Mouse (Mus musculus) gonadal fat pad, adult 2 months (tissue): ENCODE data around the gene Gm42688. TPM values are rescaled to one million over a fixed set of nuclear protein-coding genes. Genes with fewer than 3 reads are reported as not detected.

Source experiments
- DNase-seq: peaks from one replicate; pipeline ENCODE4 v3.0.0-alpha.2; 2012; ENCODE audit warnings: low read depth
- polyA plus RNA-seq: library from polyadenylated mRNA; depleted of rRNA; stranded (reverse); fragments of >200 nt; gene quantifications from 2 replicates; pipeline ENCODE4 v1.2.3, GENCODE M21; 2012

Gene Gm42688
- polyA plus RNA-seq, 1 experiment: 4.4 TPM

GRCm38 (mm10) chr6:83084477-83084876 lies 16.9 kb upstream of the Gm42688 start:
- no peak for DNase-seq

GRCm38 (mm10) chr6:83086121-83087035 lies 15.0 kb upstream of the Gm42688 start, which contains the start of gene Lbx2:
TSS of gene Lbx2 (plus strand) at chr6:83086367.
- DNase-seq: no peak

- DNase-seq: no peak
Observed at GRCm38 (mm10) chr6:83087205-83087925, 14.1 kb upstream of the Gm42688 start.

GRCm38 (mm10) chr6:83087926-83088260 lies 13.5 kb upstream of the Gm42688 start:
- no peak for DNase-seq

GRCm38 (mm10) chr6:83092416-83093127 lies 8.8 kb upstream of the Gm42688 start:
- DNase-seq: no peak

DNA sequence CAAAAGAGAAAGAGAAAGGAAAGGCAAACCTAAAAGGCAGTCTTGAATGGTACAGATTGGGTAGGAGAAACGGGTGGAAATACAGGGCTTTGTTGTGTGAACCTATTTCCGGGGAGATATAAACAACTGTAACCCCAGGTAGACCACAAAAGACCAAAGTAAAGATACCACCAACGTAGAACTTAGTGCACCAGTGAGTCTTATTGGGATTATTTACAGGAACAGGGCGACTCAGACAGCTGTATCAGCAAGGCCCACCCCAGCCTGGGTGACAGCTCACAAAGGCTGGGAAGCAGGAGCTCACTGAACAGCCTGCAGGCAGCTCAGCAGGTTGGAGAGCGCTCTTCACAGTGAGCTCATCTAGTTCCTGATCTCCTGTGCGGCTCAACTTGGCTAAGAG lies 5.4 kb upstream of the Gm42688 start:
- no peak for DNase-seq

DNA sequence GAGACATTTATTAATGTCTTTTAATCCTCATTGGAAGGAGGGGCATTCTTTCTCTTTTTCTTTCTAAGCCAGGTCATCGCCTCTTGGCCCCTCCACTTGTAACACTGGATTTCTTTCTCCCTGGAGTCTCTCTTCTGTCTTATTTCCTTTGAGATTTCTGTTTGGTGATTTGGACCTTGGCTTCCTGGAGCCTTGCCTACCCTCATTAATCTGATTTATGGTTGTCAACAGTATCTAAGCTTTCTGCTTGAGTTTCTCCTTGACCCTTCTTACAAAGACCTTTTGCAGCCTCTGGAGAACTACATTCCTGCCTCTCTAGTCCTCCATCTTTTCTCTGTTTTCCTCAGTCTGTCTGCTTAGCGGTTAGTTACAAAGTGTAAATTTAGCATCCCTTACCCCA lies 3.0 kb upstream of the Gm42688 start:
- DNase-seq: no peak

GRCm38 (mm10) chr6:83101688-83102556 lies 505 bp downstream of the Gm42688 start:
- no peak for DNase-seq

- no peak for DNase-seq
Observed at GRCm38 (mm10) chr6:83103130-83103650, 1.8 kb downstream of the Gm42688 start.

- no peak for DNase-seq
Observed at GRCm38 (mm10) chr6:83104158-83104557, 2.7 kb downstream of the Gm42688 start.

DNA sequence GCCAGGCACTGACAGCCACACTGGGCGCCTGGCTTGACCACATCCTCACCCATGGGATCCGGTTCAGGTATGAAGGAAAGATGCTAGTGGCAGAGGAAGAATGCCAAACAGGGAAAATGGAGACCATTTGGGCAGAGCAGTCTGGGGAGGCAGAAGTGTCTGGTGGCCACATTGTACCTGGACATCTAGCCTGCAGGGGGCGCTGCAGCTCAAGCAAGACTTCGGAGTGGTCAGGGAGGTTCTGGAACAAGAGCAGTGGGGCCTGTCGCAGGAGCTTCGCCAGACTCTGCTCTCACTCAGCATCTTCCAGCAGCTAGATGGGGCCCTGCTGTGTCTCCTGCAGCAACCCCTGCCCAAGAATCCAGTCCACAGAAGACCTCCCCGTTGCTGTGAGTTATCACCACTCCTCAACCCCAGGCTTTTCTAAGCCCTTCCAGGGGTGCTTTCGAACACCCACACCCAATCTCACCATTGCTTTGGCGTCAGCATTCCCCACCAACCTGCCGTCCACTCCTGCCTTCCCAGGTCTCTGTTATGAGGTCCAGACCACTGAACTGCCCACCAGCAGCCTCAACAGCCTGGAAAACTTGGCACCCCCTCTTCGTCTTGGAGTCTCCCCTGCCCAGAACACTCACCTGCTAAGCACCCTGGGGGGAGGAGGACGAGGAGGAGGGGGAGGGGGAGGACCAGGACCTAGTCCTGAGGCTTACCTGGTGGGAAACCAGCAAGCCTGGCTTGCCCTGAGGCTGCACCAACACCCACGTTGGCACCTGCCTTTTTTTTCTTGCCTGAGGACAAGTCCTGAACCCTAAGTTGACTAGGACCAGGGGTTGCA lies 6.4 kb downstream of the Gm42688 start:
- no peak for DNase-seq

DNA sequence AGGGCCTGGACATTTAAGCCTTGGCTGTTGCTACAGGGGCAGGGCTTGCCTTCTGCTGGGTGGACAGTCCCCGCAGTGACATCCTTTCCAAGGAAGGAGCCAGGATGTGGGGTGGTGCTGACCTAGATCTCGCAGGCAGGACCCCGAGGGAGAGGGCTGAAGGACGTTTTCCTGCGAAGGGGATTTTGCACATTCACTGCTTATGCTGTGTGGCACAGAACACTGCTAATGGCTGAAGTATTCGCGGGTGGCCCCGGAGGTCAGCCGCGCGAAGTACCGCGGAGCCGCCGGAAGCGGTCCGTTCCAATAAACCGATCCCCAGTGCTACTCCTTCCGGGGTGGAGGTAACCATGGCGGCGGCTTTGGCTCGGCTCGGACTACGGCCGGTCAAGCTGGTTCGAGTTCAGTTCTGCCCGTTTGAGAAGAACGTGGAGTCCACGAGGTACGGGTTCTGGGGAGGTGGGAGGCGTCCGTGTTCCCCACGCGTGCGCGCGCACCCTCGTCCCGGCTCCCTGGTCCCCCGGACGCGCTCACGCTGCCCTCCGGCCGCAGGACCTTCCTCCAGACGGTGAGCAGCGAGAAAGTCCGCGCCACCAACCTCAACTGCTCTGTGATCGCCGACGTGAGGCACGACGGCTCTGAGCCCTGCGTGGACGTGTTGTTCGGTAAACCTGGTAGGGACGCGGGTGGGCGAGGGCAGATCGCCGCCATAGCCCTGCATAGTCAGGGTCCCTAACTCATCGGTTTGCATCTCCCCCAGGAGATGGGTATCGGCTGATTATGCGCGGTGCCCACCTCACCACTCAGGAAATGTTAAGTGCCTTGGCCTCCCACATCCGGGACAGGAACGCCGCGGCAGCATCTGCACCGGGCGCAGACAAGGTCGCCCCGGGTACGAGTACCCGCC lies 7.6 kb downstream of the Gm42688 start, which contains the start of gene Mrpl53:
Gene Mrpl53 (plus strand): TSS at position 279 of the 907 bp plus-strand sequence.
- no peak for DNase-seq

DNA sequence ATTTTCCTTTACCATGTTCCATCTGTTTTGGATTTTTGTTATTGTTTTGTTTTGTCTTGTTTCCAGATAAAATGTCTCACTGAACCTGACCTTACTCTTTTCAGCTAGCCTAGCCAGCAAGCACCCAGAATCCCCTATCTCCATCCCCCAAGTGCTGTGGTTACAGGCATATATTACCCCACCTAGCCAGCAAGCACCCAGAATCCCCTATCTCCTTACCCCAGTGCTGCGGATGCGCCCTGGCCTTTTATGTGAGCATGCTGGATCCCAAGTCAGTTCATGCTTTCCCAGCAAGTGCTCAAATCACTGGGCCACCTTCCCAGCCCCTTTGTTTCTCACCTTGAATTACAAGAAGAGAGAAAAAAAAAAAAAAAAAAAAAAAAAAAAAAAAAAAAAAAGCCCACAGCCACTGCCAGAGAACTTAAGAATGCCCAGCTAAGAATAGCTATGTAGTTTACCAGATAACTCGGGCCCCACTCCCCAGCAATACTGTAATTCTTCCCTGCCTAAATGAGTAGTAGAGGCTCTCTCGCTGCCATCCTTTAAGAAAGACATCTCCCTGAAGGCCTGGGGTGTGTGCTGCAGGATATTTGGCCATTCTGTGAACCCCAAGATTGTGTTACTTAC lies 10.2 kb downstream of the Gm42688 start:
- DNase-seq: no peak

DNA sequence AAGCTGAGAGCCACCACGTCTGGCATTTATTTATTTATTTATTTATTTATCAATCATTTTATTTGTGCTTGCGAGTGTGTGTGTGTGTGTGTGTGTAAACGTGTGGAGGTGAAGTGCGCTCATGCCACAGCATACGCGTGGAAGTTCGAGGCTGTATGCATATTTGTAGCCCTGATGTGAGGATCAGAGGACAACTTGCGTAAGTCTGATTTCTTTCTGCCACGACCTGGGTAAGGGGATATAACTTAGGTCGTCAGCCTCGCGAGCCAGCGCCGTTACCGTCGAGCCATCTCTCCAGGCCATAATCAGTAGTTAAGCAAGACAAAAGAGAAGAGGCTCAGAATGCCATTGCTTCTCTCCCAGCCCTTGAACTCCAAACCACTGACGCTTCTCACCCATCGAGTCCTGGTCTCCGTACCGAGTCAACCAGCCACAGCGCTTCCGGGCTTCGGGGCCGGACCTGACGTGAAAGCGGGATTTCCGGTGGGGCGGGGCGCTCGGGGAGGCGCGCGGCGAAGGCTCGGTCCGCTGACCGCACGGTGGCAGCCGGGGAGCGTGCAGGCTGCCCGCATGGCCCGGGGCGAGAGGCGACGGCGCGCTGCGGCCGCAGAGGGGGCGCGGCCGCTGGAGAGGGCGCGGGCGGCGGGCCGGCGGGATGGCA lies 13.7 kb downstream of the Gm42688 start, which contains the start of gene Mogs:
Gene Mogs (plus strand): TSS at position 486 of the 661 bp plus-strand sequence.
- no peak for DNase-seq

- no peak for DNase-seq
Observed at GRCm38 (mm10) chr6:83115682-83116372, 14.4 kb downstream of the Gm42688 start.

DNA sequence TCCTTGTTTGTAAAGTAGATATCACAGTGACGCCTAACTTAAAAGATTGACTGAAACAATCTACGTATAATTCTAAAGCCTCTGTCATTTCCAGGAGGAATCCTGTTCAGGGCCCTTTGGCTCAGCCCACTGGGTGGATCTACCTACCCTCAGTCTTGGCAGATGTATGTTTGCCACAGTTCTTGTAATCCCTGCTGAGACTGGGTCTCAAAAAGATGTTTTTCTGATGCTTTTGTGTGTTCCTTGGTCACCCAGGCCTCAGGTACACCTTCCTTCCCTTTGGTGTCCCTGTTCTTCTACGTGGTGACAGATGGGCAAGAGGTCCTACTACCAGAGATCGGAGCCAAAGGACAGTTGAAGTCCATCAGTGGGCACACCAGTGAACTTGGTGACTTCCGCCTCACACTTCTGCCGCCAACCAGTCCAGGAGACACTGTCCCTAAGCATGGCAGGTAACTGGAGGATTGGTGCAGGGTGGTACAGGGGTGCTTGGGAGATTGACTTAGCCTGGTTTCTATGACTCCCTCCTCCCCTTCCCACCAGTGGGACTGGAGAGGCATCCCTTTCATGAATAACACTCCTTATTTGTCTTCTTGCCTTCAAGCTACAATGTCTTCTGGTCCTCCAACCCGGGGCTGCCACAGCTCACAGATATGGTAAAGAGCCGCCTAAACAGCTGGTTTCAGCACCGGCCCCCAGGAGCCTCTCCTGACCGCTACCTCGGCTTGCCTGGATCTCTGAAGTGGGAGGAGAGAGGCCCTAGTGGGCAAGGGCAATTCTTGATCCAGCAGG lies 15.2 kb downstream of the Gm42688 start:
- no peak for DNase-seq

DNA sequence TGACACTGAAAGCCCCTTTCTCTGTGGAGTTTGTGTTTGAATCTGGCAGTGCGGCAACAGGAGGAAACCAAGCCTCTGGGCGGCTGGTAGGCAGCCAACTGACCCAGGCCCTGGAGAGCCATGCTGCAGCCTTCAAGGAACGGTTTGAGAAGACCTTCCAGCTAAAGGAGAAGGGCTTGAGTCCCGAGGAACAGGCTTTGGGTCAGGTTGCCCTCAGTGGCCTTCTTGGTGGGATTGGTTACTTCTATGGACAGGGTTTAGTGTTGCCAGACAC lies 15.7 kb downstream of the Gm42688 start:
- DNase-seq: no peak
